Mouse (Mus musculus) cortical plate, adult 2 months (tissue): Measurements from ENCODE around the gene Fgf6. TPM values are rescaled to one million over a fixed set of nuclear protein-coding genes. Genes with fewer than 3 reads are reported as not detected.
A peak's percentile ranks its signal among the peaks of the same experiment; 100 is the strongest.

Experiments used
- H3K27ac ChIP-seq: fragments of 200-500 bp; 2 replicates; pipeline ENCODE4 v1.5.1; 2012; ENCODE audit warnings: low read length, control low read depth, inconsistent platforms; ENCODE audit not compliant: insufficient read depth
- H3K4me1 ChIP-seq: fragments of 200-500 bp; 2 replicates; pipeline ENCODE4 v1.6.1; 2011; ENCODE audit warnings: low read length; ENCODE audit not compliant: control insufficient read depth, insufficient read depth
- H3K4me3 ChIP-seq: fragments of 200-500 bp; 2 replicates; pipeline ENCODE4 v1.5.1; 2011; ENCODE audit warnings: mild to moderate bottlenecking, low read length, control low read depth; ENCODE audit not compliant: insufficient read depth
- CTCF ChIP-seq: fragments of 200-500 bp; IDR thresholded peaks from 2 replicates; pipeline ENCODE4 v1.5.1; 2011; ENCODE audit warnings: mild to moderate bottlenecking, control low read depth, low read length; ENCODE audit not compliant: insufficient read depth; ENCODE audit errors: extremely low read depth
- POLR2A ChIP-seq: fragments of 200-500 bp; IDR thresholded peaks from 2 replicates; pipeline ENCODE4 v1.6.1; 2011; ENCODE audit warnings: mild to moderate bottlenecking, low read length, control low read depth; ENCODE audit not compliant: insufficient read depth; ENCODE audit errors: extremely low read depth
- polyA plus RNA-seq: library from polyadenylated mRNA; depleted of rRNA; stranded (reverse); fragments of >200 nt; gene quantifications from 2 replicates; pipeline ENCODE4 v1.2.3, GENCODE M21; 2012

The Fgf6 gene
- polyA plus RNA-seq, 1 experiment, result not detected

GRCm38 (mm10) chr6:127011947-127012535 is 3.3 kb upstream of the Fgf6 start:
- Histone ChIP-seq H3K4me3 (no peak overlapping the region), H3K27ac (no peak overlapping the region), H3K4me1 (no peaks in the 10 kb centered on the region)
- TF ChIP-seq POLR2A (no peak), CTCF (no peak)

GRCm38 (mm10) chr6:127019254-127019653 is 3.9 kb downstream of the Fgf6 start:
- no peak overlapping the region for H3K27ac ChIP-seq
- H3K4me1 ChIP-seq, result no peaks in the 10 kb centered on the region
- no peak overlapping the region for H3K4me3 ChIP-seq
- TF ChIP-seq CTCF (no peak), POLR2A (no peak)

- TF ChIP-seq POLR2A (no peak), CTCF (no peak)
- H3K27ac ChIP-seq, result no peak overlapping the region
- no peak overlapping the region for H3K4me3 ChIP-seq
- no peaks in the 10 kb centered on the region for H3K4me1 ChIP-seq
Observed at GRCm38 (mm10) chr6:127020431-127020830, 5.0 kb downstream of the Fgf6 start.

DNA sequence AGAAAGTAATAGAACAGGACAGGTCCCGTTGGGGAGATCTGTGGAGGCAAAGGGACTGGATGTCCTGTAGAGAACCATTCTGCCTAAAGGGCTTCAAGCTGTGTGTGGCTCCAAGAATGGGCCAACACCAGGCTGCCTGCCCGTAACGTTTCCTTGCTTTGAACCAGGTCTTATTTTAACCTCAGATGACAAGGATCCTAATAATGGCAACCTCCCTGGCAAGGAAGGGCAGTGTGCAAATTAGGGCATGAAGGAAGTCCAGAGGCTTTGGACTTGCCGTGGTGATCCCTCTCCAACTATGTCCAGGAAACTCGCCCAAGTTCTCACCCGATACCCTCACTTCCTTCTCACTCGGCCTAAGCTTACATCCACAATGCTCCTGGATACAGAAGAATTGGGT is 9.4 kb downstream of the Fgf6 start:
- no peak overlapping the region for H3K4me3 ChIP-seq
- H3K27ac ChIP-seq, result no peak overlapping the region
- H3K4me1 ChIP-seq, result no peaks in the 10 kb centered on the region
- TF ChIP-seq CTCF, result no peak
- TF ChIP-seq POLR2A, result no peak

DNA sequence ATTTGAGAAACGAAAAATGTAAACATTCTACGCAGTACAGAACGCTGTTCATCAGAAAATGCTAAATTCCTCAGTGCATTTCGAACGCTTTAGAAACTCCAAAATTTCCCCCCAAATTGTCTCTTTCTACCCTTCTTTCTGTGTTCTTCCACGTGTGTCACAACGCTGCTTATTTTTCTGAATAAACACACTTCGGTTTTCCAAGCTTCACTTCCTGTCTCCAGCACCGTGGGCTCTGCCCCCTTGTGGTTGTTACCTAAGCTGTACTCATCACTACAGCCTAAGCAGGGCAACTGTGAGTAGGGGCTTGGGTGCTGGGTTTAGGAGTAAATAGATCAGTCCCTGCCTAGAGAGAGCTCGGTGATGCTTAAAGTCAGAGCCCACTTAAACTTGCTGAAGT is 19.4 kb downstream of the Fgf6 start:
- TF ChIP-seq CTCF (peak; percentile 52), POLR2A (no peak)
- Histone ChIP-seq H3K4me3 (no peak overlapping the region), H3K27ac (no peak overlapping the region), H3K4me1 (no peaks in the 10 kb centered on the region)

GRCm38 (mm10) chr6:127044909-127045308 is 29.5 kb downstream of the Fgf6 start:
- Histone ChIP-seq H3K4me3 (no peak overlapping the region), H3K27ac (no peak overlapping the region), H3K4me1 (no peaks in the 10 kb centered on the region)
- TF ChIP-seq CTCF, result no peak
- TF ChIP-seq POLR2A, result no peak

- Histone ChIP-seq H3K27ac (no peak overlapping the region), H3K4me1 (no peaks in the 10 kb centered on the region), H3K4me3 (no peak overlapping the region)
- TF ChIP-seq CTCF (no peak), POLR2A (no peak)
Observed at GRCm38 (mm10) chr6:127050847-127051246, 35.5 kb downstream of the Fgf6 start.

- no peak for TF ChIP-seq CTCF
- TF ChIP-seq POLR2A, result no peak
- Histone ChIP-seq H3K4me1 (peaks cover 2% of the 10 kb centered on the region), H3K27ac (no peak overlapping the region), H3K4me3 (no peak overlapping the region)
Observed at GRCm38 (mm10) chr6:127056990-127057588, 41.7 kb downstream of the Fgf6 start.

DNA sequence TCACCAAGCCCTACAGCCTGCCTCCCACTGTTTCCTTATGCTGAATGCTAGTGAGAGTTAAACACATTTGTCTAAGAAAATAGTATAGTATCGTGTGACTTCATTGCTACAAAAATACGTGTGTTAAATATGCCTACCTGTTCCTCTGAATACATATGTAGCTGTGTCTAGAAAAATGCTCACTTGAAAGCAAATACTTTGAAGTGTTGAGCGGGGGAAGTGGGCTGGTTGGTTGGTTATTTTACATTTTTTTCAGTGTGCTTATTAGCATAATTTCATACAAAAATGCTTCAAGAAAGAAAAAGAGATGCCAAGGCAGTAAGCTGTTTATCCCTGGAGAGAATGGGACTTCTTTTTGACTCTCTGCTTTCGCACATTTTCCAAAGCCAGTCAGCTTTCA is 44.6 kb downstream of the Fgf6 start:
- no peak for TF ChIP-seq CTCF
- no peak for TF ChIP-seq POLR2A
- Histone ChIP-seq H3K4me3 (no peak overlapping the region), H3K27ac (no peak overlapping the region), H3K4me1 (peaks cover 2% of the 10 kb centered on the region)

GRCm38 (mm10) chr6:127063915-127064314 is 48.5 kb downstream of the Fgf6 start:
- peaks cover 2% of the 10 kb centered on the region for H3K4me1 ChIP-seq

DNA sequence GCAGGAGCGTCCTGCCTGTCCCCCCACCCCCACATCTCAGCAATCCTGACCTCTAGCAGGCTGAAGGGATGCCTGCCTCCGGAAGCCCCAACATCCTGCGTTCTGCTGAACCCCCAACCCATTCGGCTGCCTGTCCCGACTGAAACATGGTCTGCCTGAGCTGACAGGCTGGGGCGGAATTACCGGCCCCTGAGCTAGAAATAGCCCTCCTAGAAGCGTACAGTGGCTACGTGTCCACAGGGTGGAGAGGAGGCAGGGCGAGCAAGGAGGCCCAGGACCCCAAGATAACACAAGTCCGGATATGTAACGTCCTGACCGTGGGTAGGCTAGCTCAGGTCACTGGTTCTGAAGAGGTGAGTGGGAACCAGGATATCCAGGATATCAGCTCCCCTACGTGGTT is 49.4 kb downstream of the Fgf6 start:
- H3K4me1 ChIP-seq, result no peaks in the 10 kb centered on the region; the same call in 1 of the 2 replicates
- H3K4me3 ChIP-seq, result no peak overlapping the region

More at GRCm38 (mm10) chr6:127063915-127064314, 48.5 kb downstream of the Fgf6 start:
- H3K27ac ChIP-seq, result no peak overlapping the region
- no peak overlapping the region for H3K4me3 ChIP-seq
- TF ChIP-seq CTCF, result no peak

More for the DNA sequence above, 49.4 kb downstream of the Fgf6 start:
- H3K27ac ChIP-seq, result no peak overlapping the region
- no peak for TF ChIP-seq CTCF
- no peak for TF ChIP-seq POLR2A
